Mouse (Mus musculus): Measurements from ENCODE around the gene 4930432M17Rik.

DNA sequence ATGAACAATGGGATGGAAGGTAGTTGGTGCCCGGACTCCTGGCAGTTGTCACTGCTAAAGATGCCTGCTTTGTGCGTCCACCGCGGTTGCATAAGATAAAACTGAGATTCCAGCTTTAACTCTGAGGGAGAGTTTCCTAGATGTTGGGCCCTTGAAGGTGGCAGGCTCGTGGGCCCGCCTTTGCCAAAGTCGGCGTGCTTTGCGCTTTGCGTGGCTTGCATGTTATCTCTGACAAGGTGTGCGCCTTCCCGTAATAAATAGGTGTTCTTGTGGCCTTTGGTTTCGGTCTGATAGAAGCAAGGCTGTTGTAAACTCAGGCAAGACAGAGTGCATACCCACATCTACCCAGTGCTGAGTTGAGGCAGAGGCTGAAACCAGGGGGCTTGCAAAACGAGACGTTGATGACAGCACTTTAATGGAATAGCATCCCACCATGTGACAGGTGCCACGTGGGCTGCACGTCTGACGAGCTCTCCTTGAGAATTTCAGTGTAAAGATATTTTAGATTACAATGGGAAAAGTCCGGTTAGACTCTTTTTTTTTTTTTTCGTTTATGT lies 53.5 kb downstream of the 4930432M17Rik start:
- TF ChIP-seq POLR2A (IDR thresholded peaks at IDR 0.05; ENCODE audit: insufficient read length, low read depth) (no peak), TCF12 (IDR thresholded peaks at IDR 0.05; ENCODE audit: insufficient read depth, poor library complexity, severe bottlenecking) (no peak), USF1 (IDR thresholded peaks at IDR 0.05; ENCODE audit: low read depth) (no peak), E2F4 (IDR thresholded peaks at IDR 0.05; ENCODE audit: insufficient read depth) (no peak), MYOG (IDR thresholded peaks at IDR 0.05; ENCODE audit: control insufficient read depth in 1 of 3, insufficient read depth in 1 of 3, insufficient read length in 2 of 3, low read depth in 2 of 3) (no peak), MAX (IDR thresholded peaks at IDR 0.05; ENCODE audit: low read depth) (no peak), REST (IDR thresholded peaks at IDR 0.05; ENCODE audit: insufficient read depth, insufficient read length) (no peak)
